Mouse (Mus musculus): ENCODE measurements around the gene Aco2.

Aco2 gene

GRCm38 (mm10) chr15:81846755-81847154 lies 25.4 kb upstream of the Aco2 start:
- DNase-seq: no peak

- DNase-seq: no peak
Observed at GRCm38 (mm10) chr15:81847161-81847560, 24.9 kb upstream of the Aco2 start.

- no peak for DNase-seq
Observed at GRCm38 (mm10) chr15:81847861-81848260, 24.2 kb upstream of the Aco2 start.

DNA sequence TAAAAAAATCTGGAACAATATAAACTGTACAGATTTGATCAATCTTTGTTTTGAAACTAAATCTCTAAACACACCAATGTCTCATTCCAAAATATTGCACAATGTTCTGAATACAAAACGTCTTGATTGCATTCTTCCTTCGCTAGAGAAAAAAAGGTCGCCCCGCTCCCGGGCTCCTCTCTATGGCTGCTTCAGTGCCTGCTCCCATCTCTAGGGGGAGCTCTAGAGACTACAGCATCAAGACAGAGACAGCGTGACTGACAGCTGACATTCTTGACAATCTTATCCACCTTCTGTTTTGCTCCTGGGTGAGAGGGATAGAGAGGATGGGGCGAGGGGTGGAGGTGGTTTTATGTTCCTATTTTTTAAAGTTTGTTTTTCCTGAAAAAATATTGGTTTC lies 23.8 kb upstream of the Aco2 start:
- peak; percentile 75 for DNase-seq

DNA sequence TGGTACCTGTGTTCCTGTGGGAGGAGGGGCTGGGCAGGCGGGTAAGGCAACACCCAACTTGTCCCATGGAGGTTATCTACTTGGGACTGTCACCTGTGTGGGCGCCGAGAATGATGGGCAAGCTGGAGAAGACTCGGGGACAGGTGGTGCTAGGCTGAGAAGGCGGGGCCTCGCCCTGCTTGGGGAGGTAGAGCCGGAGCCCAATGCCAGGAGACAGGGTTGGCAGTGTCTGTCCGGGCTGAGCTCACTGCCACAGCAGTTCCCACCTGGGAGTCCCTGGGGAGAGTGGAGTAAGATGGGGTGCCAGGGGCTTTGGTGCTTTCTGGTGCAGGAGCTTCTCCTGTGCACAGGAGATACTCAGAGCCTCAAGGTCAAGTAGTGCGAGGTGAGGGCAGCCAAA lies 23.0 kb upstream of the Aco2 start:
- no peak for DNase-seq

DNA sequence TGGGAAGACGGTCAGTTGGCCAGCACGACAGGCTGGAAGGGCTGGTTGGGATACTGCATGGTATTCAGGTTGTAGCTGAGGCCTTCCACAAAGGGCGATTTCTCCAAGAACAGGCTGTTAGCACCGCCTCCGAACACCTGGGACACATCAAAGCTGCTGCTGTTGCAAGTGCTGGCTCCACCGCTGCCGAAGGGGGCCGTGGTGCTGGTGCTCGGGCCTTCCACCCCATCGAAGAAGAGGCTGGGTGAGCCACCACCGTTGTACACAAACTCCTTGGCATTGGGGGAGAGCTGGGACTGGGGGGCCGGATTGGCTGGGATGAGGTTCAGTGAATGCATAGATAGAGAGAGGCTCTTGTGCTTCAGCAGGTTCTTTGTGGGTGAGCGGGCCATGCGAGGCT lies 21.4 kb upstream of the Aco2 start:
- DNase-seq: no peak

DNA sequence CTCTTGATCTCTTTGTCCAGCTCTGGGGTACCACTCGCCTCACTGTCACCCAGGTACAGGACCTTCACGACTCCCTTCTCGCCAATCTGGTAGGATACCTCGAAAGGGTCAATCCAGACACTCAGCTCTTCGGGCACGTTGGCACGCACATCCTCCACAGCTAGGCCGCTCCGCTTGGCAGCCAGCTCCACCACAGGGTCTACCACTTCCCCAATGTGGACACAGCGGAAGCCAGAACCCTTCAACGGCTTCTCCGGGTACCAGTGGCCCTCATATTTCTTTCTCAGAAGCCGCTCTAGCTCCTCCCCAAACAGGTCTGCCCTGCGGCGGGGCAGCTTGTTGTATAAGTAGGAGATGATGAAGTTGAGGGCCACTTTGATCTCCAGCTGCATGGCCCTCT lies 20.7 kb upstream of the Aco2 start:
- no peak for DNase-seq

GRCm38 (mm10) chr15:81852411-81853000 lies 19.6 kb upstream of the Aco2 start:
- no peak for DNase-seq

DNA sequence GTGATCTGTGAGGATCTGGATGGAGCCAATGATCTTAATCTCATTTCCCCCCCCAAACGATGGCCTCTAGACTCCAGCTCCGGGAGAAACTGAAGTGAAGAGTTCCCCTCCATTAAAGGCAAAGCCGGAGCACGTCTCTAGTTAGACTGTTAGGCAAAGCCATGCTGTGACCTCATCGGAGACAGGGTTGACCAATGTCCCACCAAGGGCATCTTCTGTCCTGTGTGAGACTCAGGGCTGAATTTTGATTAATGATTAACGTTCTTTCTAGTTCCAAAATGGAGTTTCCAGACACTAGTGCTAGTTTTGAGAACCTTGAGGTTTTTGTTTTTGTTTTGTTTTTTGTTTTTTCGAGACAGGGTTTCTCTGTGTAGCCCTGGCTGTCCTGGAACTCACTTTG lies 19.0 kb upstream of the Aco2 start:
- no peak for DNase-seq

GRCm38 (mm10) chr15:81856030-81856790 lies 15.9 kb upstream of the Aco2 start:
- peak; percentile 97 for DNase-seq

GRCm38 (mm10) chr15:81856938-81857723 lies 15.0 kb upstream of the Aco2 start:
- peak; percentile 81 for DNase-seq

DNA sequence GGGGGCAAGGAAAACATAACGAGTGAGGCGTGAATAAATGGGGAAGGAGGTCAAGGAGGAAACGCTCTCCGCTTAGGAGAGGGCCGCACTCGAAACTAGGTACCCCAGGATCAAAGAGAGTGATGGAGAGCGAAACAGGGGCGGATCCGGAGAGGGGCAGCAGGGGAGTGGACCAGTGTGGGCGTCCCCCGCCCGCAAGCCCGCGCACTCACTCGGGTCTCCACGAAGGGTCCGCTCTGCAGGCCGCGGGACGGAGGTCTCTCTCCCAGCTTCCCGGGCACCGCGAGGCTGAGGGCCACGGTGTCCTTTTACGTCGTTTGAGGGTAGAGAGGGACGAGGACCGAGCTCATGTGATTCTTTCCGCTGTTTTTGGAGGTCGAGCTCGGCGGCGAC lies 14.4 kb upstream of the Aco2 start:
- no peak for DNase-seq

- DNase-seq: peak; percentile 95
Observed at GRCm38 (mm10) chr15:81858138-81858516, 14.0 kb upstream of the Aco2 start.

DNA sequence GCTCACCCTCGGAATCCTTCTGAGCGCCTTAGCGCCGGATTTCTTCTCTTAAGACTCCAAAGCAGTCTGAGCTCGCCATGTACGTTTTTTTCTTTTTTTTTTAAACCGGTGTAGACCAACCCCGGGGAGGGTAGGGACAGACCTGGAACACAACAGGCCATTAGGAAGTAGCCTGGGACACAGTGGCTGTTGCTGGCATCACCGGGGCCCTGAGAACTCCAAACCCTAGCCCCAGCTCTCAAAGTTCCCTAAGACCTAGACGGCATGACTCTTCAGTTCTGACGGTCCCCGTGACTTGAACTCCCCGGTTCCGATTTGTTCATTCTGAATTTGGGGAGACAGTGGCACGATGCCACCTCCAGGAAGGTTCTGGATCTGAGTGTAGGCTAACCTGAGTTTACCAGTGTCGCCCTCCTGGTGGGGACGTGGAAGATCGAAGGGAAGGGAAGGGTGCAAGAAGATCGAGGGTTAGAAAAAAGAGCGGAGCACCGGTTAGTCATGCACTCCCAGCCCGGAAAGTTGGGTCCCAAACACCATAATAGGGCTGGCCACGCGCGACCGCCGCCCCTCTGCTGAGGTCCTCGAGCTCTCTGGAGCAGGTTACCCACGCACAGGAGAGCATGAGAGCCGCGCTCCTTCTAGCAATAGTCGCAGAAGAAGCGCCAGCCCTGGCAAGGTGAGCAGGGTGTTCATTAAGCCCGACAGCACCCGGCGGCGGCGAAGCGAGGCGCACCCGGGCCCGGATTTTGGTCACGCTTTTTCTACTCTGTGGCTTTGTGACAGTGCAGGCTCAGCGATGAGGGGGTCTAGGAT lies 13.4 kb upstream of the Aco2 start, which contains the start of gene Tob2:
Gene Tob2, minus strand, starts transcription at position 280 of the 813 bp plus-strand sequence.
- DNase-seq: peak; percentile 56

- DNase-seq: peak; percentile 98
Observed at GRCm38 (mm10) chr15:81859330-81860255, 12.5 kb upstream of the Aco2 start.

DNA sequence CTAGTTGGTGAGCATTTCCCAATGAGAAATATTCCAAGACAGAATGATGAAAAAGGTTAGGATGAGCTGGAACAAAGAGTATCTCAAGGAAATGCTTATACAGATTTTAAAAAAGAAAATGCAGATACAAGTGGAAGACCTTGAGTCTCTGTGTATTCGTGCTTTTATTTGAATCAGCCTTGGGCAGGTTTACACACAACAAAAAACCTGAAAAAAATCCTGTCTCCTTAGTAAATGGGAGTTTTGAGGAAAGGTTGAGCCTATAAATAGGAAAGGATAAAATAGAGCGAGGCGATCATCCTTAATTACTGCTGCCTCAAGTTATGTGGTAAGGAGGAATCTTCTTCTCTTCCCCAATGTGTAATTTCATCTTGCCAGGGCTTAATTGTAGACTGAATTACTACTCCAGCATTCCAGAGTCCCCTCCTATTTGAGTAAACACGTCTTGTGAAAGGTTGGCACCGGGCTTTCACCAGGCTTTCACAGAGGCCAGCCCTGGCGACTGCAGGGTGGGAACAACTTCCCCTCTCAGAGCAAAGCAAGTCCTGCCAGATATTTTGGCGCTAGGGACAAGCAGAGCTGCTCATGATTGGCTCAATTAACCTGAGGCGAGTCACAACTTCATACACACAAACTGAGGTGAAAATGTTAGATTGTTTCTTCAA lies 11.5 kb upstream of the Aco2 start:
- DNase-seq: no peak

DNA sequence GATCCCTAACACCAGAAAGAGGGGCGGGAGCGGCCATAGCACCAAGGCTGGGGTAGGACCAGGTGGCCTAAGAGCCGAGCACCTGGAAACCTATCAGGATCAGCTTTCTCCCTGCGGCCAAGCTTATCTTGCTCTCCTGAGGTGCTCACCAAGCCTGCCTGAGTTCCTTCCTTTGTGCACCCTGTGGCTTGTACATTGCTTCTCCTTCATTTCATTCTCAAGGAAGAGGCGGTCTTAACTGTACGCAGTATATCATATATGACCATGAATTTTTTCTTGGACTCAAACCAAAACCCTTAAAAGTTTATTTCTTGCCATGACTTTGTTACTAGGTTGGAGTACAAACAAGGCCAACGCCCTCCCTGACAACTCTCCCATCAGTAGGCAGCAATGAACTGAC lies 7.9 kb upstream of the Aco2 start:
- no peak for DNase-seq

GRCm38 (mm10) chr15:81869985-81870384 lies 2.1 kb upstream of the Aco2 start:
- DNase-seq: no peak

- DNase-seq: peak; percentile 99
Observed at GRCm38 (mm10) chr15:81871604-81872261, 376 bp upstream of the Aco2 start, which contains the start of gene Phf5a. Gene Phf5a (minus strand): TSS chr15:81871911.

- DNase-seq: peak; percentile 72
Observed at GRCm38 (mm10) chr15:81879531-81880401, 7.7 kb downstream of the Aco2 start.
